Mouse (Mus musculus): ENCODE measurements around the gene G430095P16Rik.

G430095P16Rik gene

DNA sequence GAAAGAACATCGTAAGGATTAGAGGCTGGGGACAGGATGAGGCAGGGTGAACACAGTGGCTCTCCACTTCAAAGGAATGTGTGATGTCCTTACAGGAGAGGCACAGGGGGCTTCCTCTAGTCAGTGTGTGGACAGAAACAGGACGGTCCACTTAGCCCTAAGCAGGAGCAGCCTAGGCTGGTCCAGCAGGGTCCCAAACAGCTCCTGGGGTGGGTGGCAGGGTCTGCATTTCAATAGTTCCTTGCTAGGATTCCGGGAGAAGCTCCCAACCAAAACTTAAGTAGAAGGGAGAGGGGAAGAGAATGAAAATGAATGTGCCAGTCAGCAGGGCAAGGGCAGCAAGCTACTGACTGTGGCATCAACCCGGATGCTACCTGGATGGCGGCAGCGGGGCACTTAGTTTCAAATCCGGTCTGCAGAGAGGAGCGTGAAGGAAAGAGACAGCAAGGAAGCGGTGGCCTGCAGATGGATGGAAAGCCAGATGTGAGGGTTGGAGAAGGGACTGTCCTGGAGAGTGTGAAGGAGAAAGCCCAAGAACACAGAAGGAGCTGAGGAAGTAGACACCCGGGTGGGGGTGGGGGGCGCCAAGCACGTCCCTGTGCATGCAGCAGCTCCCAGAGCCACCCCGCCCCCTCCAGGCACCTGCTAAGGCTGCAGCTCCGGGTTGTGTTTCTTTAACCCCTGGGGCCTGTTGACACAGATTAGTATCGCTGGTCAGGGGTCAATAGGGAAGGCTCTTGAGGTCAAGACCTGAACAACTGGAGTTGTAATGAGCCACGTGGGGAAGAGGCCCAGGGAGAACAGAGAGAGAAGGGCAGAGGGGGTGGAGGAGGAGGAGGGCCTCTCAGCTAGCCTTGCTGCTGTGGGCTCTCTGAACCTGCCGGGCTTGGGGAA lies 22.5 kb downstream of the G430095P16Rik start:
- no peak for DNase-seq

GRCm38 (mm10) chr8:84749519-84749918 lies 26.7 kb downstream of the G430095P16Rik start:
- DNase-seq = peak; percentile 55

DNA sequence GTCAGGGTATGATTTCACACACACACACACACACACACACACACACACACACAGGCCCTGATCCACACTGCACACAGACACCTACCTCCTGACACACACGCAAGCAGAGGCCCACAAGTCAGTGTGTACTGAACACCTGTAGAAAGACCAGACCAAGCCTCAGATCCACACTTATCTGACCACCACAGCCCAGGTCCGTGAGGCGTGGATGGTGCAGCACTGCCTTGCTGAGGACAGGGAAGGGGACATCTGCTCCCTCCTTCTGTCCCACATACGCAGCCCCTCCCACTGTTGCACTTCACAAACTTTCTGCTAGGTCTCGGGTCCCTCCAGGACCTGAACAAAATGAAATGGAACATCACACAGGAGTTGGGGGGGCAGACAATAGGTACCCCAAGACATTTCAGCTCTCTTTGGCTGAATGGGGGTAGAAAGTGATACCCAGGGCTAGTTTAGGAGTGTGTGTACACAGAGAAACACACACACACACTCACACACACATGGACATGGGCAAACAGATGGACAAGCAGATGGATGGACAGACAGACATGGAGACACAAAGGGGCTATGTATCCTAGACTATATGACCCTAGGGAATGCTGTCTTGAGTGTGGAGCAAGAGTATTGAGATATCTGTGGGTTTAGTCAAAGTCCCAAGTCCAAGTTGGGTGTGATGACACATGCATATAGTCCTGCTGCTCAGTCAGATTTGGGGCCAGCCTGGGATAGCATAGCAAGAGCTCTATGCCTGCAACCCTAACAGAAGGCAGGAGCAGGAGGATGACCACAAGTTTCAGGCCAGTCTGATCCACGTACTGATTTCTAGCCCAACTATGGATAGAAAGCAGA lies 30.2 kb downstream of the G430095P16Rik start:
- no peak for DNase-seq

DNA sequence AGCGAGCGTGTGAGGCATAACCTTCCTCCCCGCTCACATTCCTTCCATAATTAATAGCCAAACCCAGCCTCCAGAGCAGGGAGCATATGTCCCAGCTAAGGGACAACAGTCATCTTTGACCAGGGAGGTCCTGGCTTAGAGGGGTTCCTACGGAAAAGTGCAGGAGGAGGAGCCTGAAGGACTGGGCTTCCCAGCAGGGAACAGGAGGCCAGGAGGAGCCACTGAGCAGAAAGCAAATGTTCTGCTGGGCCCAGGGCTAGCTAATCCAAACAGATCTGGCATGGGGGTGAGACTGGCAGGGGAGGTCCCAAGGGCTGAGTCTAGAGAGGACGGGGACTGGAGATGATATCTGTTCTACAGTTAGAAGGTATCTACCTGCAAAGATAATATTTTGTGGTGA lies 34.7 kb downstream of the G430095P16Rik start:
- peak; percentile 76 for DNase-seq

- DNase-seq = peak; percentile 58
Measured at GRCm38 (mm10) chr8:84758308-84758707, 35.5 kb downstream of the G430095P16Rik start.

- DNase-seq = peak; percentile 65
Measured at GRCm38 (mm10) chr8:84759126-84759525, 36.3 kb downstream of the G430095P16Rik start.

DNA sequence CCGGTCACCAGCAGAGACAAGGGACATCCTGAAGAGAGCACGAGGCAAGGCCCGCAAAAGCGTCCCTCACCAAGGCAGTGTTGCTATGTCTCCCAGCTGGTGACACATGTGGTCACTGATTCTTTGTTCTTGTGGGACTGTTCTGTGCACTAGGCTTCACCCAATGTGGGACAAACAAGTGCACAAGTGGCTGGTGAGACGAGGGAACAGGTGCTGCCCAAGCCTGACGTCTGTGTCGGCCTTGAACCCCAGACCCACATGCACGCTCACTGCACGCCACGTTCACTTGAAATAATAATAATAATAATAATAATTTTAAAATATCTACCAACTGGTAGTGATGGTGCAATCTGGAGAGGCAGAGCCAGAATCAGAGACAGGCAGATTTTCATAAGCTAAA lies 36.9 kb downstream of the G430095P16Rik start:
- DNase-seq = no peak

GRCm38 (mm10) chr8:84760405-84760805 lies 37.6 kb downstream of the G430095P16Rik start:
- peak; percentile 61 for DNase-seq

GRCm38 (mm10) chr8:84760901-84761300 lies 38.1 kb downstream of the G430095P16Rik start:
- DNase-seq = no peak

GRCm38 (mm10) chr8:84764100-84764499 lies 41.3 kb downstream of the G430095P16Rik start:
- peak; percentile 69 for DNase-seq

- peak; percentile 60 for DNase-seq
Measured at GRCm38 (mm10) chr8:84764870-84765495, 42.2 kb downstream of the G430095P16Rik start.

- DNase-seq = no peak
Measured at GRCm38 (mm10) chr8:84765629-84766028, 42.8 kb downstream of the G430095P16Rik start.

DNA sequence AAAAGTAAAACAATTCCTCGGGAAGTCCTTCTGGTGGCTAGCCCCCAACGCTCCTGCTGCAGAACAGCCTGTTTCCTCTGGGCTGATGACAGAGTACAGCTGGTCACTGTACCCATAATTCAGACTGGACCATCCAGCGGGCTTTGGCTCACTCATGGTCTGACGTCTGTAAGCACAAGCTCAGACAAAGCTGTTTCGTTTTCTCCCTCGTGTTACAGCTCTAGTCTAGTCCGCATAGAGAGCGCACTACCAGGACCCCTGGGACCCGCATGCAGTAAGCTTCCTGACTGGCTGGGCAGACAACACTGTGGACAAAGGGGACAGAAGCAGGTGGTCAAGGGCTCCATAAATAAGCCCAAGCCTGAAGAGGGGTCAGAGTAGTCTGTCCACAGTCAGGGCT lies 43.6 kb downstream of the G430095P16Rik start:
- no peak for DNase-seq

GRCm38 (mm10) chr8:84767221-84767620 lies 44.4 kb downstream of the G430095P16Rik start:
- no peak for DNase-seq

DNA sequence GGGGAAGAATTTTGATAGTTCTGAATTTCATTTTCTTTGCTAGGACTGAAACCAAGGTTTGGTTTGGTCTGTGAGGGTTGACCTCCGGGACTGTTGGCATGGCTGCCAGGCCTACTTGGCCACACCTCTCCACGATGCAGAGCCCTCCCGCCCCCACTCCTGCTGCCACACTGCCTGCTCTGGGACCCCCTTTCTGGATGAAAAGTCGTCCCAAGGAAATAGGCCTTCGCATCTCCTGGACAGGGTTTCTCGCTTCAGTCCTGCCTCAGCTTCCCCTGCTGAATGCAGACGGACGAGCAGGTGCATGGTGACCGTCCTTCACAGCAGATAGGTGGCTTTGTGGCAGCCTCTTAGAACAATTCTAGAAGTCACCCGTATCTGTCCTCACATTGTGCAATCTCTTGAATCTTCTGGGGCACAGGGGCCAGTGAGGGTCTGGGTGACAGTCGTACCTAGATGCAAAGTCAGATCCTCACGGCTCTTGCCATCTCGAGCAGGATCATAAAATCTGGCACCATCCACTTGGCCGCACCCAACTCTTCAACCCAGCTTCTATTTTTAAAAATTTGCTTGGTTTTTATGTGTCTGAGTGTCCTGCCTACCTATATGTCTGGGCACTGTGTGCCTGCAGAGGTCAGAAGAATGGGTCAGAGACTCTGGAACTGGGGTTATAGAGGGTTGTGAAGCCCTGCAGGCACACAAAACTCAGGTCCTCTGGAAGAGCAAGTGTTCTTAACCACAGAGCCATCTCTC lies 45.7 kb downstream of the G430095P16Rik start:
- peak; percentile 61 for DNase-seq

GRCm38 (mm10) chr8:84769324-84769723 lies 46.5 kb downstream of the G430095P16Rik start:
- DNase-seq = peak; percentile 80

- no peak for DNase-seq
Measured at GRCm38 (mm10) chr8:84770100-84770953, 47.5 kb downstream of the G430095P16Rik start.

DNA sequence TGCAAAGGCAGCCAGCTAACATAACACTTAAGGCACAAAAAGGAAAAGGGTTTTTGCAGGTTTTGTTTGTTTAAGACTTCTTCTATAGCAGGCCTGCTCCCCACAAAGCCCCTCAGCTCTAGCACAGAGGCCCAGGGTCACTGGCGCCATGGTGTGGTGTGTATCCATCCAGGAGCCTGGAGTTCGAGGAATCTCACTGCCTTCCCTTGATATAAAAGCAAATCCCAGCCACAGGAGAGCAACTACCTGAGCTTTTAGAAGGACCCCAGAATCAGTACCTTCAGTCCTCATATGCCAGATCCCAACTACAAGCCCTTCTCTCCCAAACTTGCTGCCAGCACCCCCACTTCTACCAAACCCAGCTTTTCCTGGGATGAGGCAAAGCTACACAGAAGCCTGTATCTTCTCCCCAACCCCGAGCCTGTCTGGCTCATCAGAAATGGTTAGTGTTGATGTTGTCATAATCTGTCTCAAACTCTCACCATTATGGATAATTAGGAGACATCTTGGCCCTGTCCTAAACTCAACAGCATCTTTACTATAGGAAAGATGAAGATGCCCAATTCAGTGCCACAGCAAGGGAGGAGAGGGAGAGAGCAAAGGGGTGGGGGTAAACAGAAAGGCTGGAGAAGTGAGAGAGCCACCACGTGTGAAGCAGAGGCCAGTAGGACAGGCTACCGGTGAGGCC lies 48.3 kb downstream of the G430095P16Rik start:
- DNase-seq = no peak

- DNase-seq = peak; percentile 87
Measured at GRCm38 (mm10) chr8:84771941-84772378, 49.2 kb downstream of the G430095P16Rik start.

- DNase-seq = peak; percentile 64
Measured at GRCm38 (mm10) chr8:84772628-84773027, 49.8 kb downstream of the G430095P16Rik start.

GRCm38 (mm10) chr8:84773304-84773703 lies 50.5 kb downstream of the G430095P16Rik start:
- DNase-seq = peak; percentile 78

Measured in cerebellum, adult 11-12 months (tissue).